Mouse (Mus musculus): ENCODE measurements around the gene Zfp408.
"Not testable (repeated sequence)": the region's sequence is repeated elsewhere in the genome, so short reads cannot be mapped to it uniquely, and the experiment has no call there.

Zfp408 gene

GRCm38 (mm10) chr2:91609370-91609769, 40.2 kb downstream of the Zfp408 start:
- DNase-seq (ENCODE audit: low spot score in 2 of 2), result not testable (repeated sequence)

DNA sequence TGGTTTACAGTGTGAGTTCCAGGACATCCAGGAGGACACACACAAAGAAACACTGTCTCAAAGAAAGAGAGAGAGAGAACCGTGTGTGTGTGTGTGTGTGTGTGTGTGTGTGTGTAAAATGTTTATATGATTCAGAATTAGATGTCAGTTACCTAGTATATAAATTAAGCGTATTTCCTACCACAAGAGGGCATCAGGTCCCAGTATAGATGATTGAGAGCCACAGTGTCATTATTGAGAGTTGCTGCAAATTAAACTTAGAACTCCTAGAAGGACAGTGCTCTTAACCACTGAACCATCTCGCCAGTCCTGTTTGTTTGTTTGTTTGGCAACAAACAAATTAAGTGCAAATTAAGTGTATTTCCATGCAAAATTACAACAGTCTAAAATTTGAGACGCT, 47.2 kb downstream of the Zfp408 start:
- no peak for DNase-seq (ENCODE audit: low spot score in 2 of 2)

GRCm38 (mm10) chr2:91600475-91600874, 49.1 kb downstream of the Zfp408 start:
- peak in 1 of 2 experiments; percentile 14 for DNase-seq (ENCODE audit: low spot score in 2 of 2)

Measured in frontal cortex, postnatal 14 days (tissue).